Mouse (Mus musculus): ENCODE results near the gene Notch2. TPM values are rescaled to one million over a fixed set of nuclear protein-coding genes. Genes with fewer than 3 reads are reported as not detected.

Gene Notch2
- polyA plus RNA-seq, 1 experiment from 2014 or later: 35.4 TPM

- H3K9me3 ChIP-seq: no peaks in the 10 kb centered on the region
- no peak for ATAC-seq (ENCODE audit: insufficient number of reproducible peaks, insufficient read depth, low FRiP score, low TSS enrichment, low read depth)
- H3K4me2 ChIP-seq: peak overlapping the region; percentile 71
- peaks cover 66% of the 10 kb centered on the region for H3K4me1 ChIP-seq
- no peaks in the 10 kb centered on the region for H3K27me3 ChIP-seq
- H3K36me3 ChIP-seq: no peaks in the 10 kb centered on the region
- no peak overlapping the region for H3K27ac ChIP-seq
- WGBS: 53% methylated on average over 5 of the region's 5 CpGs
- H3K9ac ChIP-seq: peak overlapping the region; percentile 49; the same call in 1 of the 2 replicates
- H3K4me3 ChIP-seq: peak overlapping the region; percentile 87
These were observed 3.7 kb downstream of the Notch2 start for GRCm38 (mm10) chr3:98016901-98017591.

GRCm38 (mm10) chr3:98018187-98018586, 4.9 kb downstream of the Notch2 start:
- H3K9ac ChIP-seq: no peak overlapping the region
- ATAC-seq (ENCODE audit: insufficient number of reproducible peaks, insufficient read depth, low FRiP score, low TSS enrichment, low read depth): no peak
- 79% methylated on average over 4 of the region's 4 CpGs for WGBS
- no peaks in the 10 kb centered on the region for H3K36me3 ChIP-seq
- no peak overlapping the region for H3K27ac ChIP-seq
- no peak overlapping the region for H3K4me3 ChIP-seq
- no peaks in the 10 kb centered on the region for H3K9me3 ChIP-seq
- H3K4me2 ChIP-seq: no peak overlapping the region
- peaks cover 67% of the 10 kb centered on the region for H3K4me1 ChIP-seq
- no peaks in the 10 kb centered on the region for H3K27me3 ChIP-seq

- Histone ChIP-seq H3K27me3 (no peaks in the 10 kb centered on the region), H3K9me3 (no peaks in the 10 kb centered on the region), H3K36me3 (no peaks in the 10 kb centered on the region), H3K27ac (no peak overlapping the region), H3K4me3 (no peak overlapping the region), H3K4me1 (peaks cover 77% of the 10 kb centered on the region), H3K4me2 (no peak overlapping the region), H3K9ac (no peak overlapping the region)
- WGBS: 82% methylated on average over 9 of the region's 9 CpGs
- no peak for ATAC-seq (ENCODE audit: insufficient number of reproducible peaks, insufficient read depth, low FRiP score, low TSS enrichment, low read depth)
These were observed 7.3 kb downstream of the Notch2 start for GRCm38 (mm10) chr3:98020431-98021229.

- 7% methylated on average over 13 of the region's 13 CpGs for WGBS
- Histone ChIP-seq H3K9ac (peak overlapping the region; percentile 53), H3K9me3 (no peaks in the 10 kb centered on the region), H3K4me2 (peak overlapping the region; percentile 56), H3K4me3 (peak overlapping the region; percentile 14; the same call in 1 of the 2 replicates), H3K36me3 (no peaks in the 10 kb centered on the region), H3K27me3 (no peaks in the 10 kb centered on the region), H3K27ac (peak overlapping the region; percentile 77), H3K4me1 (peaks cover 69% of the 10 kb centered on the region)
- ATAC-seq (ENCODE audit: insufficient number of reproducible peaks, insufficient read depth, low FRiP score, low TSS enrichment, low read depth): peak; percentile 29; the same call in 1 of the 2 replicates
These were observed 11.0 kb downstream of the Notch2 start for GRCm38 (mm10) chr3:98024288-98024848.

DNA sequence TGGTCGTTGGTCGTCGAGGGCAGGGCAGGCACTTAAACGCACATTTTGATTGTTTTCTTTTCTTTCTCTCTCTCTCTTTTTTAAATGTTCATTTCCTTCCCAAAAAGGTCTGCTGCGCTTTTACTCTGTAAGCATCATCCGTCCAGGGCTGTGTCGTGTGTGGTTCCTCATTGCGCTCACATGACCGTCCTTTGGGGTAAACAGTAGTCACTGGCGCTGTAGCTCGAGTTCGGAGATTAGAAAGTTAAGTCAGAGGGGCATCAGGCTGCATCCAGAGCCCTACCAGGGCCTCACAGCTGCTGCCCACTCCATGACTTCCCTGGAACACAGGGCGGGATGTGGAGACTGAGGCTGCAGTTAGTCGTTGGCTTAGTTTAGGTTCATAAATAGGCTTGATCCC, 12.2 kb downstream of the Notch2 start:
- no peaks in the 10 kb centered on the region for H3K9me3 ChIP-seq
- no peaks in the 10 kb centered on the region for H3K27me3 ChIP-seq
- H3K36me3 ChIP-seq: no peaks in the 10 kb centered on the region
- H3K27ac ChIP-seq: no peak overlapping the region; the same call in 1 of the 2 replicates
- no peak for ATAC-seq (ENCODE audit: insufficient number of reproducible peaks, insufficient read depth, low FRiP score, low TSS enrichment, low read depth)
- H3K9ac ChIP-seq: no peak overlapping the region
- H3K4me2 ChIP-seq: peak overlapping the region; percentile 56; the same call in 1 of the 2 replicates
- H3K4me1 ChIP-seq: peaks cover 67% of the 10 kb centered on the region
- H3K4me3 ChIP-seq: no peak overlapping the region
- WGBS: 42% methylated on average over 14 of the region's 14 CpGs

GRCm38 (mm10) chr3:98025921-98026880, 12.9 kb downstream of the Notch2 start:
- Histone ChIP-seq H3K27ac (no peak overlapping the region), H3K36me3 (no peaks in the 10 kb centered on the region), H3K4me1 (peaks cover 68% of the 10 kb centered on the region), H3K4me3 (no peak overlapping the region), H3K9me3 (no peaks in the 10 kb centered on the region), H3K9ac (no peak overlapping the region), H3K27me3 (no peaks in the 10 kb centered on the region), H3K4me2 (no peak overlapping the region)
- no peak for ATAC-seq (ENCODE audit: insufficient number of reproducible peaks, insufficient read depth, low FRiP score, low TSS enrichment, low read depth)
- 55% methylated on average over 10 of the region's 10 CpGs for WGBS

- no peak for ATAC-seq (ENCODE audit: insufficient number of reproducible peaks, insufficient read depth, low FRiP score, low TSS enrichment, low read depth)
- Histone ChIP-seq H3K4me1 (peaks cover 76% of the 10 kb centered on the region), H3K4me2 (no peak overlapping the region), H3K27me3 (no peaks in the 10 kb centered on the region), H3K9me3 (no peaks in the 10 kb centered on the region), H3K9ac (no peak overlapping the region), H3K36me3 (no peaks in the 10 kb centered on the region), H3K27ac (no peak overlapping the region), H3K4me3 (no peak overlapping the region)
- WGBS: 70% methylated on average over 3 of the region's 3 CpGs
These were observed 14.0 kb downstream of the Notch2 start for GRCm38 (mm10) chr3:98027371-98027774.

- 68% methylated on average over 4 of the region's 4 CpGs for WGBS
These were observed 14.7 kb downstream of the Notch2 start for GRCm38 (mm10) chr3:98028072-98028471.

GRCm38 (mm10) chr3:98028936-98029335, 15.6 kb downstream of the Notch2 start:
- H3K4me3 ChIP-seq: no peak overlapping the region
- 78% methylated on average over 10 of the region's 10 CpGs for WGBS
- H3K9ac ChIP-seq: no peak overlapping the region
- no peak for ATAC-seq (ENCODE audit: insufficient number of reproducible peaks, insufficient read depth, low FRiP score, low TSS enrichment, low read depth)
- no peak overlapping the region for H3K27ac ChIP-seq
- H3K9me3 ChIP-seq: no peaks in the 10 kb centered on the region
- peaks cover 81% of the 10 kb centered on the region for H3K4me1 ChIP-seq
- no peaks in the 10 kb centered on the region for H3K27me3 ChIP-seq
- H3K36me3 ChIP-seq: no peaks in the 10 kb centered on the region
- no peak overlapping the region for H3K4me2 ChIP-seq

More at GRCm38 (mm10) chr3:98028072-98028471, 14.7 kb downstream of the Notch2 start:
- Histone ChIP-seq H3K9ac (no peak overlapping the region), H3K4me1 (peaks cover 77% of the 10 kb centered on the region), H3K27me3 (no peaks in the 10 kb centered on the region), H3K9me3 (no peaks in the 10 kb centered on the region), H3K27ac (no peak overlapping the region), H3K4me2 (no peak overlapping the region), H3K4me3 (no peak overlapping the region), H3K36me3 (no peaks in the 10 kb centered on the region)
- no peak for ATAC-seq (ENCODE audit: insufficient number of reproducible peaks, insufficient read depth, low FRiP score, low TSS enrichment, low read depth)

- Histone ChIP-seq H3K9ac (no peak overlapping the region), H3K4me2 (no peak overlapping the region), H3K27ac (no peak overlapping the region), H3K9me3 (no peaks in the 10 kb centered on the region), H3K36me3 (no peaks in the 10 kb centered on the region), H3K4me3 (no peak overlapping the region), H3K27me3 (no peaks in the 10 kb centered on the region), H3K4me1 (peaks cover 81% of the 10 kb centered on the region)
- 81% methylated on average over 7 of the region's 7 CpGs for WGBS
- ATAC-seq (ENCODE audit: insufficient number of reproducible peaks, insufficient read depth, low FRiP score, low TSS enrichment, low read depth): no peak
These were observed 17.8 kb downstream of the Notch2 start for GRCm38 (mm10) chr3:98031104-98031503.

- no peak overlapping the region for H3K27ac ChIP-seq
- no peaks in the 10 kb centered on the region for H3K36me3 ChIP-seq
- WGBS: 43% methylated on average over 3 of the region's 3 CpGs
These were observed 18.9 kb downstream of the Notch2 start for GRCm38 (mm10) chr3:98032191-98032590.

More at GRCm38 (mm10) chr3:98032191-98032590, 18.9 kb downstream of the Notch2 start:
- no peak overlapping the region for H3K4me3 ChIP-seq
- ATAC-seq (ENCODE audit: insufficient number of reproducible peaks, insufficient read depth, low FRiP score, low TSS enrichment, low read depth): no peak
- no peak overlapping the region for H3K9ac ChIP-seq
- peaks cover 82% of the 10 kb centered on the region for H3K4me1 ChIP-seq
- no peaks in the 10 kb centered on the region for H3K9me3 ChIP-seq
- H3K27me3 ChIP-seq: no peaks in the 10 kb centered on the region
- no peak overlapping the region for H3K4me2 ChIP-seq

All from embryonic facial prominence, embryonic 13.5 days (tissue).